9 mouse cellular contexts compared by ENCODE assay signal in the genomic region with DNA sequence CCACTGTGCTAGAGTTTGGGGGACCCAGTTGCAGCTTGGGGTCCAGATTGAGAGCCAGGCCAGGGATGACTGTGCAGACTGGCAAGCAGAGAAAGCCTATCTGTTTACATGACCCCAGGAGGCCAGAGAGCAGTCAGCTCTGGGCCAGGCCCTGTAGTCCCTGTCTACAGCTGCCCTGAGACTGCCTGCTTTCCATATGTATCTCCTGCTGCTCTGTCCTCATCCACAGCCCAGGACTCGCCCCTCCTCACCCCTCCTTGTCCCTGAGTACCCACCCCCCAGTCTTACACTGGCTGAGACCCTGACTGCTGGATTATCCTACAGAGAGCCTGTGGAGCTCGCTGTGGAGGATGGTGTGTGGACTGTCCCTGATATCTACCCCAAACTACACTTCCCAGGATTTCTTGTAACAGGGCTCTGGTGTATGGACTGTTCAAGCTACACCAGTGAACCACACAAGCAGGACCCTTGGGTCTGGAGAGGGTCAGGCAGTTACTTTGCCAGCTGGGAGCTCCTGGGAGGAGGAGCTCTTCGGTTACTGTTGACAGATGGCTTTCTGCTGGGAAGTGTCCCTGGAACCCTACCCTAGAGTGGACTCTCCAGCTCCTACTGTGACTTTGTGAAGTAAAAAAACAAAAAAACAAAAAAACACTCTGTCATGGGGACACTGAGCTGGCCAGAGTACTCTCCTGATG. TPM values are rescaled to one million over a fixed set of nuclear protein-coding genes. Genes with fewer than 3 reads are reported as not detected.
DNase-seq lines count a peak whose midpoint lies in the region; ATAC-seq and TF ChIP-seq lines count a peak whose summit lies in the region.
"Had no signal": no experiment of that assay in that cellular context is flagged by ENCODE, and none has a peak within 500 bp of the region (broad histone marks: within the 10 kb centered on the region; RNA-seq: fewer than 3 reads in every experiment).

No protein-coding gene starts in this region.

- intact Hi-C loops in heart, adult 2 months (cut with DNase I) = no loop called here
- intact Hi-C loops in left cerebral cortex, postnatal 25 days (cut with DNase I) = no loop called here

- H3K4me3 ChIP-seq in kidney, embryonic 14.5 days (ENCODE audit: low read length) = no peak overlapping the region
- no peak overlapping the region for H3K4me3 ChIP-seq in heart, adult 2 months
- H3K4me3 ChIP-seq in liver, embryonic 12.5 days = no peak overlapping the region
- no peak overlapping the region for H3K4me3 ChIP-seq in neural tube, embryonic 15.5 days (replicated peaks)
- H3K4me3 ChIP-seq: neural tube, embryonic 12.5 days had no signal

- TF ChIP-seq POLR2A in heart, adult 2 months (IDR thresholded peaks at IDR 0.05; ENCODE audit: insufficient read depth, low read depth, low read length) = no peak

- H3K36me3 ChIP-seq in kidney, embryonic 14.5 days (ENCODE audit: control insufficient read depth, insufficient read depth, low read length) = no peaks in the 10 kb centered on the region
- H3K36me3 ChIP-seq in heart, adult 2 months (ENCODE audit: control insufficient read depth, insufficient read depth, low read length) = no peaks in the 10 kb centered on the region
- H3K36me3 ChIP-seq in liver, embryonic 12.5 days = no peaks in the 10 kb centered on the region
- H3K36me3 ChIP-seq in neural tube, embryonic 15.5 days = no peaks in the 10 kb centered on the region
- H3K36me3 ChIP-seq: neural tube, embryonic 12.5 days had no signal

- TF ChIP-seq CTCF in heart, adult 2 months (IDR thresholded peaks at IDR 0.05) = no peak

- WGBS in kidney, embryonic 14.5 days = 16% methylated on average over 3 of the region's 3 CpGs
- WGBS in heart, adult 2 months = 68% methylated on average over 3 of the region's 3 CpGs
- WGBS in liver, embryonic 12.5 days (ENCODE audit: insufficient replicate concordance) = 47% methylated on average over 3 of the region's 3 CpGs
- 36% methylated on average over 3 of the region's 3 CpGs for WGBS in neural tube, embryonic 15.5 days

- H3K4me2 ChIP-seq in kidney, embryonic 14.5 days (replicated peaks; ENCODE audit: low read depth, low read length) = no peak overlapping the region
- no peak overlapping the region for H3K4me2 ChIP-seq in liver, embryonic 12.5 days
- H3K4me2 ChIP-seq in neural tube, embryonic 15.5 days = no peak overlapping the region
- H3K4me2 ChIP-seq: neural tube, embryonic 12.5 days had no signal

- H3K79me2 ChIP-seq in heart, adult 2 months (replicated peaks; ENCODE audit: control insufficient read depth, insufficient read depth, low read length) = no peaks in the 10 kb centered on the region

- ATAC-seq in kidney, embryonic 14.5 days (ENCODE audit: low FRiP score, low TSS enrichment) = peak; percentile 81
- peak; percentile 72 for ATAC-seq in liver, embryonic 12.5 days
- ATAC-seq in neural tube, embryonic 15.5 days (ENCODE audit: low FRiP score) = peak; percentile 34; the same call in 1 of the 2 replicates
- no peak for ATAC-seq in megakaryocyte progenitor cell, adult 5-6 weeks (replicated peaks; ENCODE audit: poor library complexity)

- no peak overlapping the region; the same call in 1 of the 2 replicates for H3K27ac ChIP-seq in kidney, embryonic 14.5 days (ENCODE audit: low read depth, low read length)
- H3K27ac ChIP-seq in heart, adult 2 months = no peak overlapping the region; the same call in 1 of the 2 replicates
- H3K27ac ChIP-seq in liver, embryonic 12.5 days = no peak overlapping the region
- H3K27ac ChIP-seq in neural tube, embryonic 15.5 days (replicated peaks) = peak overlapping the region; percentile 65
- H3K27ac ChIP-seq: neural tube, embryonic 12.5 days had no signal

- peaks cover 9% of the 10 kb centered on the region; the same call in 1 of the 2 replicates for H3K4me1 ChIP-seq in kidney, embryonic 14.5 days (ENCODE audit: control insufficient read depth, insufficient read depth, low read length)
- peaks cover 4% of the 10 kb centered on the region for H3K4me1 ChIP-seq in heart, adult 2 months (ENCODE audit: control insufficient read depth, insufficient read depth, low read length)
- 0 out of 2 replicates have a peak, but pooled peaks cover 3% of the 10 kb centered on the region for H3K4me1 ChIP-seq in liver, embryonic 12.5 days
- H3K4me1 ChIP-seq in neural tube, embryonic 15.5 days = peaks cover 20% of the 10 kb centered on the region

- H3K9ac ChIP-seq in kidney, embryonic 14.5 days (ENCODE audit: low read depth, low read length) = no peak overlapping the region
- no peak overlapping the region for H3K9ac ChIP-seq in heart, adult 2 months (ENCODE audit: low read depth, low read length)
- H3K9ac ChIP-seq in liver, embryonic 12.5 days = no peak overlapping the region
- H3K9ac ChIP-seq in neural tube, embryonic 15.5 days (replicated peaks) = no peak overlapping the region
- H3K9ac ChIP-seq: neural tube, embryonic 12.5 days had no signal

- H3K27me3 ChIP-seq in kidney, embryonic 14.5 days (ENCODE audit: control insufficient read depth, insufficient read depth, low read length) = no peaks in the 10 kb centered on the region
- H3K27me3 ChIP-seq in heart, adult 2 months (ENCODE audit: control insufficient read depth, insufficient read depth, low read length) = no peaks in the 10 kb centered on the region
- H3K27me3 ChIP-seq in liver, embryonic 12.5 days (replicated peaks) = no peaks in the 10 kb centered on the region
- H3K27me3 ChIP-seq in neural tube, embryonic 15.5 days (replicated peaks) = no peaks in the 10 kb centered on the region
- H3K27me3 ChIP-seq: neural tube, embryonic 12.5 days had no signal

- H3K9me3 ChIP-seq in kidney, embryonic 14.5 days (ENCODE audit: control insufficient read depth, low read length) = peaks cover 3% of the 10 kb centered on the region; the same call in 1 of the 2 replicates
- H3K9me3 ChIP-seq in liver, embryonic 12.5 days (replicated peaks) = no peaks in the 10 kb centered on the region
- H3K9me3 ChIP-seq in neural tube, embryonic 15.5 days (replicated peaks) = no peaks in the 10 kb centered on the region
- H3K9me3 ChIP-seq: neural tube, embryonic 12.5 days had no signal

- TF ChIP-seq EP300 in heart, adult 2 months (IDR thresholded peaks at IDR 0.05; ENCODE audit: insufficient read depth, low read depth, low read length) = 0 out of 2 replicates have a peak, but pooled peaks have one; percentile 19

- no peak for DNase-seq in kidney, postnatal 25 days
- DNase-seq in heart, adult 2 months = peak in 1 of 2 experiments; percentile 52
- no peak for DNase-seq in left cerebral cortex, postnatal 25 days (ENCODE audit: low spot score in 2 of 2)
- DNase-seq in layer of hippocampus, adult 8-10 months (ENCODE audit: low spot score in 2 of 2) = no peak

RNA-seq across cellular contexts. Expression of gene Gm3646, which starts 32.6 kb away (rescaled TPM):
- not detected in 2 replicates for polyA plus RNA-seq in kidney, embryonic 14.5 days (2014; fragmentation: Nextera tagmentation; extraction: Ambion mirVana)
- total RNA-seq in heart, adult 2 months (2021) = 1 to 10 TPM; 9.1 to 9.2 TPM
- polyA plus RNA-seq in heart, adult 2 months (2012; rRNA removed) = 1.9 and 4.7 TPM in 2 replicates
- polyA plus RNA-seq in liver, embryonic 12.5 days (2016; fragmentation: Nextera tagmentation; extraction: Ambion mirVana) = not detected in 2 replicates
- polyA plus RNA-seq in neural tube, embryonic 15.5 days (2015; fragmentation: Nextera tagmentation; extraction: Ambion mirVana) = not detected in 2 replicates
- total RNA-seq in left cerebral cortex, postnatal 25 days (2021) = not detected
- total RNA-seq in megakaryocyte progenitor cell, adult 5-6 weeks (2015) = not detected in 2 replicates
- total RNA-seq in megakaryocyte progenitor cell, adult 5-6 weeks (2017) = not detected in 2 replicates
- total RNA-seq in layer of hippocampus, adult 8-10 months (2022) = not detected
- polyA plus RNA-seq: neural tube, embryonic 12.5 days had no signal

RNA-seq across cellular contexts. Expression of gene Rfx8, which starts 51.8 kb away (rescaled TPM):
- 0.18 TPM in 1 of 2 replicates, not detected in the other for polyA plus RNA-seq in kidney, embryonic 14.5 days (2014; fragmentation: Nextera tagmentation; extraction: Ambion mirVana)
- total RNA-seq in heart, adult 2 months (2021) = under 1 TPM; 0.20 to 0.26 TPM
- polyA plus RNA-seq in heart, adult 2 months (2012; rRNA removed) = 0.35 and 0.47 TPM in 2 replicates
- 0.12 TPM in 2 replicates for polyA plus RNA-seq in liver, embryonic 12.5 days (2016; fragmentation: Nextera tagmentation; extraction: Ambion mirVana)
- 0.14 and 0.27 TPM in 2 replicates for polyA plus RNA-seq in neural tube, embryonic 15.5 days (2015; fragmentation: Nextera tagmentation; extraction: Ambion mirVana)
- total RNA-seq in left cerebral cortex, postnatal 25 days (2021) = under 1 TPM in 1 of 2 experiments, not detected in 1; 0.16 TPM
- total RNA-seq in megakaryocyte progenitor cell, adult 5-6 weeks (2015) = 0.10 and 0.59 TPM in 2 replicates
- total RNA-seq in megakaryocyte progenitor cell, adult 5-6 weeks (2017) = 0.34 and 0.62 TPM in 2 replicates
- total RNA-seq in layer of hippocampus, adult 8-10 months (2022) = 1 to 10 TPM in 1 of 4 experiments, under 1 TPM in 2, not detected in 1; 0.18 to 1.2 (median 0.45) TPM
- polyA plus RNA-seq: neural tube, embryonic 12.5 days had no signal

Comparison
In these comparisons a context has a peak if more than half of its experiments do, and no peak if none do; other contexts are left out.
1. RNA of gene Gm3646, which starts 32.6 kb away (total RNA-seq): 9.1 to 9.2 TPM in heart, adult 2 months; not detected in left cerebral cortex, postnatal 25 days, not detected in megakaryocyte progenitor cell, adult 5-6 weeks and not detected in layer of hippocampus, adult 8-10 months; every median in the first group is over 10 times any median in the second.